Mouse (Mus musculus): ENCODE measurements around the gene Chd2. TPM values are rescaled to one million over a fixed set of nuclear protein-coding genes. Genes with fewer than 3 reads are reported as not detected.

The Chd2 gene
- polyA plus RNA-seq, 1 experiment from 2014 or later = 41.8 TPM

DNA sequence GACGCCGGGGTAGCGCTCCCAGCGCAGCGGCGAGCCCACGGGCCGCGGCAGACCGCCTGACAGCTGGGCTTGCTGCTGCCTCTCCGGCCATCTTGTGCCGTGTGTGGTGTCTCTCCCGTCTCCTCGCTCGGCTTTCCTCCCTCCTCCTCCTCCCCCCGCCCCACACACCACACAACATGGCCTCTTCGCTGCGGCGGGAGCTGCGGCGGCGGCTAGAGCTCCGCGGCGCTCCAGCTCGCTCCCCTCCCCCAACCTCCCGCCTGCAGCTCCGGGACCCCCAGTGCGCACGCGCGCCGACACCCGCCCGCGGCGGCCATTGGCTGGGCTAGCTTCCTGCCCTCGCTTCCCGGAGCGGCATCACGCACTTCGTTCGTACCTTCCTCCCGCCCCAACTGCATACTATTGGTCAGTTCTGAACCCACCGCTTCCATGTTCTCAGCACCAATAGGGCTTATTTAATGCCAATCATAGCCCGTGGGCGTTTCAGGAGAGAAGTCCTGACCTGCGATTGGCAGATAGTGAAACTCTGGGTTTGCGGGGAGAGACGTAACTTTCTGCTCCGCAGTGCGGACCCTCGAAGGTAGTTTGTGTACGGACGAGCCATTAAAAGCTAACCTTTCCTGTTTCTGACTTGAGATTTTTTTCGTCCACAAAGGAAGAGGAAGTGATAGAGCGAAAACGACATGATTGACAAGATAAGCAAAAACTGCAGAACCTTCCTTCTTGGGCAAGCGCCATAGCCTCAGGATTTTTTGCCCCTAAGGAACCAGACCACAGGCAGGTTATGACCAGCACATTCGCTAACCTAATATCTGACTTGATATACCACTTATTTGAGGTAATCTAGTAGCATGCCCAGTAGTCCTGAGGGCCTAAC is 16.9 kb upstream of the Chd2 start:
- WGBS = under 1% methylated on average over 55 of the region's 60 CpGs

DNA sequence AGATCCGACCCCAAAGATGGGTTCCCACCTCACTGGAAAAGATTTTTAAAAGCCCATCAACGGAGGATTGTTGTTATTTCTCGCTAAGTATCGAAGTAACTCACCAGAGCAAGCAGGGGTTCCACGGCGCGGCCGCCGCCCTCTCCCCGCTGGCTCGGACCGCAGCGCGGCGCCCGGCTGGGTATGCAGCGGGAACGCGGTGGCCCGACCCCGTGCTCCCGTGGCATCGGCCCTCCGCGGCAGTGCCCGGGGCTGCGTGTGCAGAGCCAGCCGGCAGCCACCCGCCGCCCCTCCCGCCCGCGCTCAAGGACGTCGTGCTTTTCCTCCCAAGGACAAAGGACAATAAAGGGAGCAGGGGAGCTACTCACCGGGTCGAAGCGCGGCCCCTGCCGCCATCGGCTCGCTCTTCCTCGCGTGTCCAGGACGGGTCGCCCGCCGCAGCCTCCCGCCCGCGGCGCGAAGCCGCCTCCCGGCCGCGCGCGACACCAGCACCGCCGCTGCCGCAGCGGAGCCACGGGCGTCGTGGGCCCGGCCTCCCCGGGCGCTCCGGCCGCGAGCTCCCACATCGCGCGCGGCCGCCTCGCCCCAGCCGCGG is 16.1 kb upstream of the Chd2 start:
- 0% methylated on average over 72 of the region's 80 CpGs for WGBS
- peak; percentile 29 for ATAC-seq (ENCODE audit: low read depth)
- H3K4me2 ChIP-seq (ENCODE audit: low read depth, low read length) = peak overlapping the region; percentile 28; the same call in 1 of the 2 replicates

More for the DNA sequence above, 16.9 kb upstream of the Chd2 start:
- Histone ChIP-seq H3K36me3 (ENCODE audit: control insufficient read depth, insufficient read depth, low read length) (no peaks in the 10 kb centered on the region), H3K4me3 (ENCODE audit: low read depth, low read length) (peak overlapping the region; percentile 100), H3K4me1 (ENCODE audit: control insufficient read depth, insufficient read depth, low read length) (0 out of 2 replicates have a peak, but pooled peaks cover 3% of the 10 kb centered on the region), H3K27me3 (ENCODE audit: control insufficient read depth, insufficient read depth, low read length) (no peaks in the 10 kb centered on the region), H3K9me3 (ENCODE audit: control insufficient read depth, low read length) (no peaks in the 10 kb centered on the region), H3K4me2 (ENCODE audit: low read depth, low read length) (peak overlapping the region; percentile 52), H3K9ac (replicated peaks; ENCODE audit: low read depth, low read length) (peak overlapping the region; percentile 100), H3K27ac (ENCODE audit: low read depth, low read length) (peak overlapping the region; percentile 100)
- ATAC-seq (ENCODE audit: low read depth) = peak; percentile 99

DNA sequence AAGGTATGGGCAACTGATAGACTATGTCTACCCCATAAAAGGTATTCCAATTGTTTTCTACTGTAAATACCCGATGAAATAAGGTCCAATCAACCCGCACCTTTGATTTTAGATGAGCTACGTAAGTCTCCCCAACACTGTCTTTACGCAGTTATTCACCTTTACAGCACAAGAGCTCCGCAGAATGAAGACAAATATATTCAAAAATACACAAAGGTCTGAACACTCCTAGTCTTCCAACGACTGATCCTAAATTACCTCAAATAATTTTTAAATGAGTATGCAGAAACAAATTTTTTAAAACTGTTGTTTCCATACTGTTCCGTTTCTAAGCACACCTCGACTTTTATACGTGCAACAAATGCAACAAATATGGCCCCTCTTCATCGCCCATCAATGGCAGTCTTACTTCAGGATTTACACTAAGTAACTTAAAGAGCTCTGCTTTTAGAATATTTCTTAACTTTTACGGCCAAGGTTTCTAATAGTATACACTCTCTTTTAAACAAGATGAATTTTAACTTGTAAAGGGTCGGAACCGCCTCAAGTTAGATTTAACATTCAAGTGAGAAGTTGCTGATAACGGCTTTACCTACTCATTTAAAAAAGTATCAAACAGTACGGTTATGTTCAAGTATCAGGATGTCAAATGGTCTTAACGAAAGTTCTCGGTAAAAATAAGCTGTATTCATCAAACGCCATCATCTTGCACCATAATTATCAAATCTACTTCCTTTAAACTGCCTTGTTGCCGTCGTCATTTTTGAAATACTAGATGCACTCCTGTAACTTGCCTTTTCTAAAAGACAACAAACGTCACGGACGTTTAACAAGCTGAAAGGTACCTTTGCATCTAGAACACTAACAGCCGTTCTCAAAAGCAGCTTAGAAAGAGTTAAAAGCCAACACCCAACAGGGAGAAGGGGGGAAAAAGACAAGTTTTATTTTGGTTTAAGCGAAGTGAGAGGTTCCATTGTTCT is 15.3 kb upstream of the Chd2 start:
- Histone ChIP-seq H3K36me3 (ENCODE audit: control insufficient read depth, insufficient read depth, low read length) (0 out of 2 replicates have a peak, but pooled peaks cover 4% of the 10 kb centered on the region), H3K4me2 (ENCODE audit: low read depth, low read length) (peak overlapping the region; percentile 28; the same call in 1 of the 2 replicates), H3K4me3 (ENCODE audit: low read depth, low read length) (peak overlapping the region; percentile 100), H3K27ac (ENCODE audit: low read depth, low read length) (peak overlapping the region; percentile 100), H3K9ac (replicated peaks; ENCODE audit: low read depth, low read length) (peak overlapping the region; percentile 100), H3K4me1 (ENCODE audit: control insufficient read depth, insufficient read depth, low read length) (peaks cover 12% of the 10 kb centered on the region), H3K9me3 (ENCODE audit: control insufficient read depth, low read length) (no peaks in the 10 kb centered on the region), H3K27me3 (ENCODE audit: control insufficient read depth, insufficient read depth, low read length) (no peaks in the 10 kb centered on the region)
- no peak for ATAC-seq (ENCODE audit: low read depth)
- WGBS = under 1% methylated on average over 25 of the region's 25 CpGs

More for the DNA sequence above, 16.1 kb upstream of the Chd2 start:
- no peaks in the 10 kb centered on the region for H3K9me3 ChIP-seq (ENCODE audit: control insufficient read depth, low read length)
- peak overlapping the region; percentile 100 for H3K4me3 ChIP-seq (ENCODE audit: low read depth, low read length)
- peaks cover 5% of the 10 kb centered on the region for H3K4me1 ChIP-seq (ENCODE audit: control insufficient read depth, insufficient read depth, low read length)
- 0 out of 2 replicates have a peak, but pooled peaks cover 1% of the 10 kb centered on the region for H3K36me3 ChIP-seq (ENCODE audit: control insufficient read depth, insufficient read depth, low read length)
- H3K27me3 ChIP-seq (ENCODE audit: control insufficient read depth, insufficient read depth, low read length) = no peaks in the 10 kb centered on the region
- peak overlapping the region; percentile 100 for H3K27ac ChIP-seq (ENCODE audit: low read depth, low read length)
- H3K9ac ChIP-seq (replicated peaks; ENCODE audit: low read depth, low read length) = peak overlapping the region; percentile 100

DNA sequence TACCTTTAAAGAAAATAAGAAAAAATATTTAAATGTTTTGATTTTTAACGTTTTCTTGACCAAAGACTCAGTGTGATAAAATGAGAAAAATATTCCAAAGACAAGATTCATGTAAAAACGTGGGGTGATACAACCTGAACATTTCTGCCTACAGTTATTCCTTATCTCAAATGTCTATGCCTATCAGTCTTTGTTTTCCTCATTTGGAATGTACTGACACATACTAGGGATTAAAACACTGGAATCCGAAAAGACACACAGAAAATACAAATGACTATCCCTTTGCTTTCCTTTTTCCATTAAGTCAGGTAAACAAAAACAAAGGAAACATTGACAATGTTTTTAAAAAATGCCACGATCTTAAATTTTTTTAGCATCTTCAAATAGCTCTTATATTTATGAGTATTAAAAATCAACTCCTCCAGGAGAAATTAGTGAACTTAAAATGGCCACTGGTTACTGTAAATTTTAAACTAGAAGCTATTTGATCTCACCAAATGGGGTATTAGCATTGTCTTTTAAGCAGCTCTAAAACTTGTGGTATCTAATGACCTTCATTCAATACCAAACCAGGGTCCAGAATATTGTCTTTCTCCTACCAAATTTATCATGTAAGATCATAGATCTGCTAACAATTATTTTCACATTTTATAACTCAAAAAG is 14.4 kb upstream of the Chd2 start:
- ATAC-seq (ENCODE audit: low read depth) = no peak
- Histone ChIP-seq H3K9me3 (ENCODE audit: control insufficient read depth, low read length) (no peaks in the 10 kb centered on the region), H3K27ac (ENCODE audit: low read depth, low read length) (no peak overlapping the region), H3K36me3 (ENCODE audit: control insufficient read depth, insufficient read depth, low read length) (0 out of 2 replicates have a peak, but pooled peaks cover 4% of the 10 kb centered on the region), H3K4me3 (ENCODE audit: low read depth, low read length) (peak overlapping the region; percentile 100), H3K27me3 (ENCODE audit: control insufficient read depth, insufficient read depth, low read length) (no peaks in the 10 kb centered on the region), H3K4me2 (ENCODE audit: low read depth, low read length) (peak overlapping the region; percentile 48), H3K4me1 (ENCODE audit: control insufficient read depth, insufficient read depth, low read length) (peaks cover 12% of the 10 kb centered on the region), H3K9ac (replicated peaks; ENCODE audit: low read depth, low read length) (peak overlapping the region; percentile 100)
- 14% methylated on average over 4 of the region's 4 CpGs for WGBS

DNA sequence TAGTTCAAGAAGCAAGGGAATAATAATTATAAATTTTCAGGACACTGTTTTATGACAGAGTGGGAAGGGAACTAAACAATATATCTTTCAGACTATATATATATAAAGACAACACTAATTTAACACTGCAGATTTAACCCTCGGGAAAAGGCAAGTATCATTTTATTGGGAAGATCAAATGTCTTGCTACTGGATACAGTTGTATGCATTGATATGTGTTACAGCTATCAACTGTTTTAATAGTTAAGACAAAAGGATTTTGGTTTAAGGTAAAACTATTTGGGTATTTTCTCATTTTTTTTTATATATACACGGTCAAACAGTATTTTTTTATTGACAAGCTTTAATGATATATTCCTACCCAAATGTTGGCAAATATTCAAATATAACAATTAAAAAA is 13.2 kb upstream of the Chd2 start:
- no peaks in the 10 kb centered on the region for H3K27me3 ChIP-seq (ENCODE audit: control insufficient read depth, insufficient read depth, low read length)
- H3K9ac ChIP-seq (replicated peaks; ENCODE audit: low read depth, low read length) = no peak overlapping the region
- H3K4me2 ChIP-seq (ENCODE audit: low read depth, low read length) = no peak overlapping the region; the same call in 1 of the 2 replicates
- no peaks in the 10 kb centered on the region for H3K9me3 ChIP-seq (ENCODE audit: control insufficient read depth, low read length)
- H3K4me1 ChIP-seq (ENCODE audit: control insufficient read depth, insufficient read depth, low read length) = peaks cover 12% of the 10 kb centered on the region
- H3K36me3 ChIP-seq (ENCODE audit: control insufficient read depth, insufficient read depth, low read length) = 0 out of 2 replicates have a peak, but pooled peaks cover 4% of the 10 kb centered on the region
- no peak overlapping the region for H3K4me3 ChIP-seq (ENCODE audit: low read depth, low read length)
- no peak for ATAC-seq (ENCODE audit: low read depth)
- WGBS = 48% methylated on average over 2 of the region's 2 CpGs
- H3K27ac ChIP-seq (ENCODE audit: low read depth, low read length) = no peak overlapping the region

DNA sequence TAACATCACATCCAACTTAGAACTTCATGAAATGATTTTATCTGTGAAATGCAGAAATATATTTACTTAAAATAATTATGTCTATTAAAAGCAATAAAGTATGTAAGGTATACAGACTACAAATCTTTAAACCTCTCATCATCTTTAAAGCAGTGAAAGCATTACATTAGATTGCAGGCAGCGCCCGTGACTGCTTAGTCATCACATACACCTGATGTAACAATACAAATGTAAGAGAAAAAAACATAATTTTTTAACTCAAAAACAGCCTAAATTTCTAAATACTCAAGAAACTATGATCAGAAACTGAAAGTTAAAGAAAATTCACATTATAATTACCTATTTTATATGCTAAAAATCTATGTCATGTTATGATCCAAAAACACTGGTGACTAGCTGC is 11.5 kb upstream of the Chd2 start:
- Histone ChIP-seq H3K27me3 (ENCODE audit: control insufficient read depth, insufficient read depth, low read length) (no peaks in the 10 kb centered on the region), H3K9ac (replicated peaks; ENCODE audit: low read depth, low read length) (no peak overlapping the region), H3K36me3 (ENCODE audit: control insufficient read depth, insufficient read depth, low read length) (peaks cover 11% of the 10 kb centered on the region), H3K27ac (ENCODE audit: low read depth, low read length) (no peak overlapping the region), H3K4me3 (ENCODE audit: low read depth, low read length) (no peak overlapping the region), H3K4me2 (ENCODE audit: low read depth, low read length) (peak overlapping the region; percentile 46), H3K4me1 (ENCODE audit: control insufficient read depth, insufficient read depth, low read length) (peaks cover 9% of the 10 kb centered on the region), H3K9me3 (ENCODE audit: control insufficient read depth, low read length) (no peaks in the 10 kb centered on the region)
- no peak for ATAC-seq (ENCODE audit: low read depth)
- 48% methylated on average over 2 of the region's 2 CpGs for WGBS

DNA sequence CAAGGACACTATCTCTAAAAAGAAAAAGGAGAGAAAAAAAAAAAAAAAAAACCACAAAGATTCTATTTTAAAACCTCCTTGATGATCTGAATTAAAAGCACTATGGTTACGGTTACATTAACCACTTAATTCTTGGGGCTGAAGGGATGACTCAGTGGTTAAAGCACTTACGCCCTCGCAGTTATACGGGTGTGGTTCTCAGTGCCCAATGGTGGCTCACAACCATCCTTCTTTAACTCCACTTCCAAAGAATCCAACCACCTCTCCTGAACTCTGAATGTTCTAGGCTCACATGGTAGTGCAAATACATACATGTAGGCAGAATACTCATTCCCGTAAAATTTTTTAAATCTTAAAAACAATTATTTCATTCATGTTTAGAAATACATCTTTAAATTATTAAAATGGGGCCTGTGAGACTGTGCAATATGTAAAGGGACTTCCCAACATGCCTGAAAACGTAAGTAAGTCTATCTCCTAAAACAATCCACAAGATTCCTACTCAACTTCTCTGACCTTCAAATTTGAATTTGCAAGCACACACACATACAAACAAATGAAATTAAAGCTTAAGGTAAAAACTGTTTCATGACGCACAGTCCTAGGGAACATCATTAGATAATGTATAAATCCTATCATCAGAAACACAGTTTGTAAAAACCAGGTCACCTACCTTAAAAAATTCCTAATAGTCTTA is 10.6 kb upstream of the Chd2 start:
- Histone ChIP-seq H3K9me3 (ENCODE audit: control insufficient read depth, low read length) (no peaks in the 10 kb centered on the region), H3K4me1 (ENCODE audit: control insufficient read depth, insufficient read depth, low read length) (peaks cover 12% of the 10 kb centered on the region), H3K4me2 (ENCODE audit: low read depth, low read length) (peak overlapping the region; percentile 46), H3K4me3 (ENCODE audit: low read depth, low read length) (peak overlapping the region; percentile 17; the same call in 1 of the 2 replicates), H3K9ac (replicated peaks; ENCODE audit: low read depth, low read length) (no peak overlapping the region), H3K27ac (ENCODE audit: low read depth, low read length) (no peak overlapping the region), H3K27me3 (ENCODE audit: control insufficient read depth, insufficient read depth, low read length) (no peaks in the 10 kb centered on the region), H3K36me3 (ENCODE audit: control insufficient read depth, insufficient read depth, low read length) (peaks cover 14% of the 10 kb centered on the region)
- 74% methylated on average over 7 of the region's 7 CpGs for WGBS
- ATAC-seq (ENCODE audit: low read depth) = no peak

DNA sequence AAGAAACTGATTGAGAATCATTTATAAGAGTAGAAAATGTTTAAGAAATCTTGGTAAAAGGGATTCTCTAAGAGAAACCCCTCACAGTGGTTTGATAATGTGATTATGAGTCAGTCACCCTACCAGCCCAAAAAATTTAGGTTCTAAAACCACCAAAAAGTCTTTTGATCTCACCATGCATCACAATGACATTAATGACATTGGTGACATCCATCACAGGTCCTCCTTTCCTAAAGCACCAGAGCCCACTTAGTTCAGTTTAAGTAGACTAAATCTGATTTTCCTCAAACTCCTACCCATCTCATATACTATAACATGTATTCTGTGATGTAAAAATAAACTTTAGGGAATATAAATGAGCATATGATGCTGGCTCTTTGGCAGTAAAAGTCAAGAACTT is 9.7 kb upstream of the Chd2 start:
- Histone ChIP-seq H3K9ac (replicated peaks; ENCODE audit: low read depth, low read length) (no peak overlapping the region), H3K27me3 (ENCODE audit: control insufficient read depth, insufficient read depth, low read length) (no peaks in the 10 kb centered on the region), H3K9me3 (ENCODE audit: control insufficient read depth, low read length) (no peaks in the 10 kb centered on the region), H3K36me3 (ENCODE audit: control insufficient read depth, insufficient read depth, low read length) (peaks cover 14% of the 10 kb centered on the region), H3K27ac (ENCODE audit: low read depth, low read length) (no peak overlapping the region), H3K4me2 (ENCODE audit: low read depth, low read length) (no peak overlapping the region), H3K4me1 (ENCODE audit: control insufficient read depth, insufficient read depth, low read length) (peaks cover 19% of the 10 kb centered on the region), H3K4me3 (ENCODE audit: low read depth, low read length) (no peak overlapping the region)
- no peak for ATAC-seq (ENCODE audit: low read depth)
